Comparison of ENCODE assay signal across 8 mouse cellular contexts in genomic region chr3:159885271-159885670, GRCm38 (mm10). TPM values are rescaled to one million over a fixed set of nuclear protein-coding genes. Genes with fewer than 3 reads are reported as not detected.
DNase-seq lines count a peak whose midpoint lies in the region; ATAC-seq lines count a peak whose summit lies in the region.

No protein-coding gene starts in this region.

- no peak overlapping the region for H3K4me2 ChIP-seq in forebrain, embryonic 15.5 days (replicated peaks)
- H3K4me2 ChIP-seq in heart, embryonic 16.5 days (ENCODE audit: low read depth, low read length) = peak overlapping the region; percentile 34; the same call in 1 of the 2 replicates
- H3K4me2 ChIP-seq in liver, embryonic 11.5 days = no peak overlapping the region
- H3K4me2 ChIP-seq in neural tube, embryonic 12.5 days (replicated peaks) = 0 out of 2 replicates have a peak overlapping the region, but pooled peaks have one; percentile 0

- no peak overlapping the region for H3K4me3 ChIP-seq in forebrain, embryonic 15.5 days
- H3K4me3 ChIP-seq in heart, embryonic 16.5 days (ENCODE audit: low read length) = no peak overlapping the region
- no peak overlapping the region for H3K4me3 ChIP-seq in liver, embryonic 11.5 days (ENCODE audit: low read depth, low read length)
- H3K4me3 ChIP-seq in neural tube, embryonic 12.5 days = no peak overlapping the region

- no peaks in the 10 kb centered on the region for H3K36me3 ChIP-seq in forebrain, embryonic 15.5 days
- peaks cover 2% of the 10 kb centered on the region; the same call in 1 of the 2 replicates for H3K36me3 ChIP-seq in heart, embryonic 16.5 days (ENCODE audit: control insufficient read depth, insufficient read depth)
- no peaks in the 10 kb centered on the region for H3K36me3 ChIP-seq in liver, embryonic 11.5 days (ENCODE audit: control insufficient read depth, insufficient read depth, low read length)
- H3K36me3 ChIP-seq in neural tube, embryonic 12.5 days = no peaks in the 10 kb centered on the region

- WGBS in forebrain, embryonic 15.5 days = 0% methylated on average over 3 of the region's 3 CpGs
- 7% methylated on average over 3 of the region's 3 CpGs for WGBS in heart, embryonic 16.5 days
- WGBS in liver, embryonic 11.5 days = 48% methylated on average over 3 of the region's 3 CpGs
- WGBS in neural tube, embryonic 12.5 days = 11% methylated on average over 3 of the region's 3 CpGs

- H3K27me3 ChIP-seq in forebrain, embryonic 15.5 days = no peaks in the 10 kb centered on the region
- no peaks in the 10 kb centered on the region for H3K27me3 ChIP-seq in heart, embryonic 16.5 days (ENCODE audit: control insufficient read depth, insufficient read depth, low read length)
- H3K27me3 ChIP-seq in liver, embryonic 11.5 days (replicated peaks; ENCODE audit: control insufficient read depth, insufficient read depth, low read length) = no peaks in the 10 kb centered on the region
- no peaks in the 10 kb centered on the region for H3K27me3 ChIP-seq in neural tube, embryonic 12.5 days (replicated peaks)

- ATAC-seq in cerebellum, adult (ENCODE audit: insufficient number of reproducible peaks, low FRiP score, low TSS enrichment) = no peak
- ATAC-seq in forebrain, embryonic 15.5 days (replicated peaks) = peak; percentile 95
- peak; percentile 81 for ATAC-seq in heart, embryonic 16.5 days (replicated peaks; ENCODE audit: extremely low read depth, insufficient read depth, low FRiP score)
- 0 out of 2 replicates have a peak, but pooled peaks have one; percentile 27 for ATAC-seq in liver, embryonic 11.5 days (replicated peaks; ENCODE audit: low FRiP score)
- ATAC-seq in neural tube, embryonic 12.5 days (ENCODE audit: low FRiP score, low read depth) = peak; percentile 90

- H3K27ac ChIP-seq in forebrain, embryonic 15.5 days (replicated peaks) = peak overlapping the region; percentile 84
- H3K27ac ChIP-seq in heart, embryonic 16.5 days (ENCODE audit: low read length) = peak overlapping the region; percentile 88
- H3K27ac ChIP-seq in liver, embryonic 11.5 days (ENCODE audit: low read depth, low read length) = no peak overlapping the region
- no peak overlapping the region for H3K27ac ChIP-seq in neural tube, embryonic 12.5 days

- H3K4me1 ChIP-seq in forebrain, embryonic 15.5 days = peaks cover 18% of the 10 kb centered on the region
- peaks cover 32% of the 10 kb centered on the region for H3K4me1 ChIP-seq in heart, embryonic 16.5 days (ENCODE audit: control insufficient read depth, insufficient read depth, low read length)
- H3K4me1 ChIP-seq in liver, embryonic 11.5 days (replicated peaks; ENCODE audit: control insufficient read depth, insufficient read depth, low read length) = no peaks in the 10 kb centered on the region
- peaks cover 15% of the 10 kb centered on the region for H3K4me1 ChIP-seq in neural tube, embryonic 12.5 days

- no peak overlapping the region for H3K9ac ChIP-seq in forebrain, embryonic 15.5 days (replicated peaks)
- peak overlapping the region; percentile 36 for H3K9ac ChIP-seq in heart, embryonic 16.5 days (ENCODE audit: low read length)
- H3K9ac ChIP-seq in liver, embryonic 11.5 days (ENCODE audit: low read depth, low read length) = no peak overlapping the region
- no peak overlapping the region for H3K9ac ChIP-seq in neural tube, embryonic 12.5 days

- DNase-seq in cerebellum, adult 11 months = peak; percentile 1
- DNase-seq in kidney, postnatal 14 days = peak; percentile 87
- no peak for DNase-seq in liver, embryonic 11.5 days (ENCODE audit: low spot score)
- peak; percentile 78 for DNase-seq in urinary bladder, postnatal 25 days (ENCODE audit: low spot score)

- no peaks in the 10 kb centered on the region for H3K9me3 ChIP-seq in forebrain, embryonic 15.5 days
- no peaks in the 10 kb centered on the region for H3K9me3 ChIP-seq in heart, embryonic 16.5 days (replicated peaks; ENCODE audit: control insufficient read depth, low read length)
- no peaks in the 10 kb centered on the region for H3K9me3 ChIP-seq in liver, embryonic 11.5 days (ENCODE audit: control insufficient read depth, low read length)
- no peaks in the 10 kb centered on the region for H3K9me3 ChIP-seq in neural tube, embryonic 12.5 days

RNA-seq across cellular contexts. Expression of gene Wls, which starts 45.8 kb away (rescaled TPM):
- polyA plus RNA-seq in forebrain, embryonic 15.5 days (2015; fragmentation: Nextera tagmentation; extraction: Ambion mirVana) = 39.6 and 48.6 TPM in 2 replicates
- polyA plus RNA-seq in heart, embryonic 16.5 days (2015; fragmentation: Nextera tagmentation; extraction: Ambion mirVana) = 128 and 131 TPM in 2 replicates
- 37.4 and 37.5 TPM in 2 replicates for polyA plus RNA-seq in liver, embryonic 11.5 days (2014; fragmentation: Nextera tagmentation; extraction: Ambion mirVana)
- polyA plus RNA-seq in neural tube, embryonic 12.5 days (2016; fragmentation: Nextera tagmentation; extraction: Ambion mirVana) = 94.9 and 102 TPM in 2 replicates

Comparison
In these comparisons a context has a peak if more than half of its experiments do, and no peak if none do; other contexts are left out.
1. H3K27ac ChIP-seq: peak in forebrain, embryonic 15.5 days (single experiment) and heart, embryonic 16.5 days (single experiment); none in liver, embryonic 11.5 days (single experiment) and neural tube, embryonic 12.5 days (single experiment).
2. H3K4me2 ChIP-seq: peak in heart, embryonic 16.5 days (single experiment) and neural tube, embryonic 12.5 days (single experiment); none in forebrain, embryonic 15.5 days (single experiment) and liver, embryonic 11.5 days (single experiment).